Mouse (Mus musculus) MEL (cell line): Measurements from ENCODE around the gene Efhb.

ENCODE experiments used
- CTCF ChIP-seq, 3 experiments: IDR thresholded peaks in 2 of 3; conservative IDR thresholded peaks in 1 of 3; 2 replicates each; pipeline ENCODE4 v1.5.1; 2011 to 2012; ENCODE audit warnings: low read length in 3 of 3, low read depth in 2 of 3, mild to moderate bottlenecking in 2 of 3, improper control_type of control experiment in 1 of 3, inconsistent platforms in 1 of 3, mixed read lengths in 1 of 3, moderate library complexity in 1 of 3; ENCODE audit not compliant: control insufficient read depth in 1 of 3, insufficient read depth in 1 of 3, poor library complexity in 1 of 3, severe bottlenecking in 1 of 3
- E2F4 ChIP-seq: IDR thresholded peaks from 2 replicates; pipeline ENCODE4 v1.6.1; 2011; ENCODE audit warnings: low read depth, low read length, improper control_type of control experiment, borderline replicate concordance
- EP300 ChIP-seq, 2 experiments: IDR thresholded peaks; 2 replicates each; pipeline ENCODE4 v1.6.1; 2011; ENCODE audit warnings: improper control_type of control experiment in 2 of 2, low read length in 2 of 2, low read depth in 1 of 2, mild to moderate bottlenecking in 1 of 2
- MYC ChIP-seq: IDR thresholded peaks from 2 replicates; pipeline ENCODE4 v1.6.1; 2011; ENCODE audit warnings: low read depth, mild to moderate bottlenecking, low read length, improper control_type of control experiment, moderate library complexity
- NELFE ChIP-seq: IDR thresholded peaks from 2 replicates; pipeline ENCODE4 v1.6.1; 2011; ENCODE audit warnings: low read depth, low read length, improper control_type of control experiment
- POLR2A ChIP-seq, 2 experiments: IDR thresholded peaks; 2 replicates each; pipeline ENCODE4 v1.6.1; 2011 to 2012; ENCODE audit warnings: low read length in 2 of 2, mild to moderate bottlenecking in 2 of 2, control low read depth in 1 of 2, improper control_type of control experiment in 1 of 2, low read depth in 1 of 2, moderate library complexity in 1 of 2; ENCODE audit not compliant: control insufficient read depth in 1 of 2, insufficient read depth in 1 of 2, poor library complexity in 1 of 2
- TCF12 ChIP-seq: IDR thresholded peaks from 2 replicates; pipeline ENCODE4 v1.6.1; 2014; ENCODE audit warnings: low read depth, mild to moderate bottlenecking, inconsistent platforms, low read length, improper control_type of control experiment, moderate library complexity
- ZNF384 ChIP-seq: IDR thresholded peaks from 2 replicates; pipeline ENCODE4 v1.6.1; 2012; ENCODE audit warnings: low read depth, mild to moderate bottlenecking, inconsistent platforms, low read length, improper control_type of control experiment

DNA sequence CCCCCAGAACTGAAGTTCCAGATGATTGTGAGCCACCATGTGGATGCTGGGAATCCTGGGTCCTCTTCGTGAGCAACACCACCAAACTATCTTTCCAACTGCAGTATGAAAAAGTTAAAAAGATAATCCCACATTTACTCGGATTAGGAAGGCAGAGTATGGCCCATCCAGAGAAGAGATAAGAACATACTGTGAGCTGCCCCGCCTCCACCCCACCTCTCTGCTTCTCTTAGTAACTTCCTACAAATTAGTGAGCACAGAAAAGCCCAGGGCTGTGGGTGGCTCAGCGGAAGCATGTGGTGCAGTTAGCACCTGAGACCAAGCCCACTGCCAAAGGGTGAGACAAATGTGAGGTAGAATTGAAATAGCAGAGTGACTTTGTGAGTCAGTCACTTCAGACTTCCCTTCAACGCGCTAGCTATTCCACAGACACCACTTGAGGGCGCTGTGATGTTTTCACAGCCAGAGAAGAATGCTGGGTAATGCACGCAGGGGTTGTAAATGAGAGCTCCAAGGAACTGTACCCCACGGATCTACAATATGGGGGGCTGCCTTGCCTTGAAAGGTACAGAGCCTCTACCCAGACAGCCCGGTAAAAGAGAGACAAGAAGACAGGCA lies 60.3 kb downstream of the Efhb start:
- no peak for TF ChIP-seq POLR2A (IDR thresholded peaks at IDR 0.05; ENCODE audit: control insufficient read depth in 1 of 2, insufficient read depth in 1 of 2, low read depth in 1 of 2, low read length in 2 of 2, poor library complexity in 1 of 2)
- TF ChIP-seq TCF12: no peak
- TF ChIP-seq NELFE: no peak
- TF ChIP-seq ZNF384: no peak
- TF ChIP-seq E2F4: no peak
- TF ChIP-seq EP300 (IDR thresholded peaks at IDR 0.05; ENCODE audit: low read depth in 1 of 2, low read length in 2 of 2): no peak
- TF ChIP-seq MYC: no peak
- TF ChIP-seq CTCF (IDR thresholded peaks at IDR 0.05 in 2 of 3, conservative IDR thresholded peaks at IDR 0.05 in 1 of 3; ENCODE audit: control insufficient read depth in 1 of 3, insufficient read depth in 1 of 3, low read depth in 2 of 3, low read length in 3 of 3, poor library complexity in 1 of 3, severe bottlenecking in 1 of 3): peak; percentile 26 to 54 (median 50); a peak in 4 of 6 replicates
